21 mouse cellular contexts compared by ENCODE assay signal in genomic region chr1:60898127-60898932, GRCm38 (mm10). TPM values are rescaled to one million over a fixed set of nuclear protein-coding genes. Genes with fewer than 3 reads are reported as not detected.
DNase-seq lines count a peak whose midpoint lies in the region; ATAC-seq lines count a peak whose summit lies in the region.
"Had no signal": no experiment of that assay in that cellular context is flagged by ENCODE, and none has a peak within 500 bp of the region (broad histone marks: within the 10 kb centered on the region; RNA-seq: fewer than 3 reads in every experiment).

No protein-coding gene starts in this region.

- H3K4me2 ChIP-seq in hindbrain, embryonic 13.5 days: no peak overlapping the region
- H3K4me2 ChIP-seq: embryonic facial prominence, embryonic 13.5 days; forebrain, embryonic 12.5 days; heart, embryonic 11.5 days; limb, embryonic 12.5 days; liver, embryonic 15.5 days; midbrain, embryonic 13.5 days had no signal

- no peak overlapping the region for H3K9ac ChIP-seq in hindbrain, embryonic 13.5 days
- H3K9ac ChIP-seq: embryonic facial prominence, embryonic 13.5 days; forebrain, embryonic 12.5 days; limb, embryonic 12.5 days; liver, embryonic 15.5 days; midbrain, embryonic 13.5 days had no signal

- H3K27ac ChIP-seq in brown adipose tissue, adult 24 weeks (replicated peaks; ENCODE audit: low read depth, low read length): peak overlapping the region; percentile 72
- H3K27ac ChIP-seq in hindbrain, embryonic 13.5 days: no peak overlapping the region
- H3K27ac ChIP-seq: embryonic facial prominence, embryonic 13.5 days; forebrain, embryonic 12.5 days; limb, embryonic 12.5 days; liver, embryonic 15.5 days; midbrain, embryonic 13.5 days had no signal

- WGBS in hindbrain, embryonic 13.5 days: 86% methylated on average over 5 of the region's 5 CpGs

- peaks cover 2% of the 10 kb centered on the region; the same call in 1 of the 2 replicates for H3K4me1 ChIP-seq in brown adipose tissue, adult 24 weeks (ENCODE audit: control insufficient read depth, insufficient read depth, insufficient read length, low read length)
- H3K4me1 ChIP-seq in hindbrain, embryonic 13.5 days (replicated peaks): no peaks in the 10 kb centered on the region
- H3K4me1 ChIP-seq: forebrain, embryonic 12.5 days; limb, embryonic 12.5 days; liver, embryonic 15.5 days; midbrain, embryonic 13.5 days had no signal

- DNase-seq in layer of hippocampus, adult 11-12 months (ENCODE audit: low spot score): peak; percentile 32
- DNase-seq in layer of hippocampus, adult 9-10 months (ENCODE audit: low spot score): no peak
- peak; percentile 10 for DNase-seq in right cerebral cortex, adult 18-20 months
- DNase-seq in right cerebral cortex, postnatal 4 days: no peak
- no peak for DNase-seq in gastrocnemius, postnatal 14 days
- DNase-seq: cerebellum, adult 18-20 months; gastrocnemius, postnatal 10 days; right cerebral cortex, postnatal 14 days had no signal

- intact Hi-C loops in gastrocnemius, postnatal 14 days (cut with DNase I; ENCODE audit: low total_unique reads): no loop called here

- no peaks in the 10 kb centered on the region for H3K36me3 ChIP-seq in hindbrain, embryonic 13.5 days
- H3K36me3 ChIP-seq: embryonic facial prominence, embryonic 13.5 days; forebrain, embryonic 12.5 days; limb, embryonic 12.5 days; liver, embryonic 15.5 days; midbrain, embryonic 13.5 days had no signal

- no peaks in the 10 kb centered on the region for H3K9me3 ChIP-seq in hindbrain, embryonic 13.5 days
- H3K9me3 ChIP-seq: embryonic facial prominence, embryonic 13.5 days; forebrain, embryonic 12.5 days; limb, embryonic 12.5 days; liver, embryonic 15.5 days; midbrain, embryonic 13.5 days had no signal

- ATAC-seq in hindbrain, embryonic 13.5 days (ENCODE audit: low FRiP score): no peak
- ATAC-seq: midbrain, embryonic 13.5 days; Patski had no signal

- no peaks in the 10 kb centered on the region for H3K27me3 ChIP-seq in hindbrain, embryonic 13.5 days
- H3K27me3 ChIP-seq: embryonic facial prominence, embryonic 13.5 days; forebrain, embryonic 12.5 days; limb, embryonic 12.5 days; liver, embryonic 15.5 days; midbrain, embryonic 13.5 days had no signal

- H3K4me3 ChIP-seq in brown adipose tissue, adult 24 weeks (ENCODE audit: insufficient read depth, low read depth, low read length): no peak overlapping the region
- no peak overlapping the region for H3K4me3 ChIP-seq in hindbrain, embryonic 13.5 days
- H3K4me3 ChIP-seq: embryonic facial prominence, embryonic 13.5 days; forebrain, embryonic 12.5 days; limb, embryonic 12.5 days; liver, embryonic 15.5 days; midbrain, embryonic 13.5 days had no signal

RNA-seq across cellular contexts. Expression of gene Ctla4, which starts 11.5 kb away (rescaled TPM):
- not detected in 2 replicates for polyA plus RNA-seq in brown adipose tissue, adult 24 weeks (2012; ENCODE audit: insufficient read depth, insufficient read length, missing spikeins)
- not detected for total RNA-seq in gastrocnemius, postnatal 14 days (2021)
- not detected in 2 replicates for polyA plus RNA-seq in hindbrain, embryonic 13.5 days (2015; fragmentation: Nextera tagmentation; extraction: Ambion mirVana)
- total RNA-seq: gastrocnemius, postnatal 10 days; heart, postnatal 4 days; layer of hippocampus, postnatal 14 days had no signal
- polyA plus RNA-seq: brain, embryonic 14.5 days; embryonic facial prominence, embryonic 13.5 days; forebrain, embryonic 12.5 days; kidney, embryonic 14.5 days; liver, embryonic 15.5 days; midbrain, embryonic 13.5 days; Patski had no signal

Comparison
In these comparisons a context has a peak if more than half of its experiments do, and no peak if none do; other contexts are left out.
1. DNase-seq: peak in layer of hippocampus, adult 11-12 months (single experiment) and right cerebral cortex, adult 18-20 months (single experiment); none in layer of hippocampus, adult 9-10 months (single experiment), right cerebral cortex, postnatal 4 days (single experiment) and gastrocnemius, postnatal 14 days (single experiment).